Mouse (Mus musculus) ES-E14 (cell line): ENCODE measurements around the gene Cipc. TPM values are rescaled to one million over a fixed set of nuclear protein-coding genes. Genes with fewer than 3 reads are reported as not detected.

Source experiments
- DNase-seq: peaks from one replicate; pipeline ENCODE4 v3.0.0-alpha.2; 2013; ENCODE audit warnings: low read depth, low spot score
- H3K27ac ChIP-seq: 2 replicates; pipeline ENCODE4 v1.5.1; 2012; ENCODE audit warnings: low read depth, mild to moderate bottlenecking, low read length, moderate library complexity, mixed read lengths; ENCODE audit not compliant: poor library complexity, insufficient read depth, severe bottlenecking
- H3K36me3 ChIP-seq: 2 replicates; pipeline ENCODE4 v1.6.1; 2012; ENCODE audit warnings: mild to moderate bottlenecking, low read length, moderate library complexity, mixed read lengths; ENCODE audit not compliant: control insufficient read depth, poor library complexity, insufficient read depth, severe bottlenecking
- H3K4me1 ChIP-seq, 2 experiments: fragments of 150-350 bp in 1 of 2; sonication (generic) in 1 of 2; 2 replicates each; pipeline ENCODE4 v1.6.1; 2012; ENCODE audit warnings: low read length in 2 of 2, mild to moderate bottlenecking in 1 of 2, mixed read lengths in 1 of 2; ENCODE audit not compliant: control insufficient read depth in 2 of 2, insufficient read depth in 2 of 2, poor library complexity in 1 of 2
- H3K4me3 ChIP-seq, 2 experiments: fragments of 150-350 bp in 1 of 2; sonication (generic) in 1 of 2; 2 replicates each; pipeline ENCODE4 v1.5.1; 2012; ENCODE audit warnings: low read length in 2 of 2, low read depth in 1 of 2, mild to moderate bottlenecking in 1 of 2, mixed read lengths in 1 of 2; ENCODE audit not compliant: insufficient read depth in 1 of 2, poor library complexity in 1 of 2, severe bottlenecking in 1 of 2
- H3K9ac ChIP-seq: 2 replicates; pipeline ENCODE4 v1.6.1; 2012; ENCODE audit warnings: low read depth, mild to moderate bottlenecking, low read length, mixed read lengths; ENCODE audit not compliant: poor library complexity, insufficient read depth, severe bottlenecking
- H3K9me3 ChIP-seq: fragments of 150-350 bp; sonication (generic); 2 replicates; pipeline ENCODE4 v1.6.1; 2012; ENCODE audit warnings: low read depth, mild to moderate bottlenecking, low read length; ENCODE audit not compliant: control insufficient read depth, insufficient read depth
- CHD2 ChIP-seq: IDR thresholded peaks from 2 replicates; pipeline ENCODE4 v1.6.1; 2014; ENCODE audit warnings: mild to moderate bottlenecking, low read depth, low read length, inconsistent platforms
- HCFC1 ChIP-seq: IDR thresholded peaks from 2 replicates; pipeline ENCODE4 v1.6.1; 2012; ENCODE audit warnings: low read length, inconsistent platforms, borderline replicate concordance; ENCODE audit not compliant: insufficient read depth
- MAFK ChIP-seq: IDR thresholded peaks from 2 replicates; pipeline ENCODE4 v1.6.1; 2014; ENCODE audit warnings: mild to moderate bottlenecking, low read depth, low read length, inconsistent platforms; ENCODE audit not compliant: insufficient read depth
- ZC3H11A ChIP-seq: IDR thresholded peaks from 2 replicates; pipeline ENCODE4 v1.6.1; 2012; ENCODE audit warnings: low read depth, mild to moderate bottlenecking, inconsistent platforms, low read length, borderline replicate concordance
- ZNF384 ChIP-seq: IDR thresholded peaks from 2 replicates; pipeline ENCODE4 v1.6.1; 2012; ENCODE audit warnings: low read depth, low read length, inconsistent platforms
- in situ Hi-C, 2 experiments: fragments of 600-800 bp; cut with MboI; formaldehyde crosslinking; loops; one replicate each; pipeline ENCODE4 v1.15.1; 2025; ENCODE audit warnings: low sequenced_read_pairs in 2 of 2, inconsistent platforms in 1 of 2; ENCODE audit not compliant: unreplicated experiment in 2 of 2
- total RNA-seq: library from RNA; depleted of rRNA; stranded (reverse); fragments of 300-350 nt; gene quantifications from 2 replicates; pipeline ENCODE4 v1.2.3, GENCODE M21; 2012

Cipc gene
- total RNA-seq, 1 experiment, result 26.5 TPM

DNA sequence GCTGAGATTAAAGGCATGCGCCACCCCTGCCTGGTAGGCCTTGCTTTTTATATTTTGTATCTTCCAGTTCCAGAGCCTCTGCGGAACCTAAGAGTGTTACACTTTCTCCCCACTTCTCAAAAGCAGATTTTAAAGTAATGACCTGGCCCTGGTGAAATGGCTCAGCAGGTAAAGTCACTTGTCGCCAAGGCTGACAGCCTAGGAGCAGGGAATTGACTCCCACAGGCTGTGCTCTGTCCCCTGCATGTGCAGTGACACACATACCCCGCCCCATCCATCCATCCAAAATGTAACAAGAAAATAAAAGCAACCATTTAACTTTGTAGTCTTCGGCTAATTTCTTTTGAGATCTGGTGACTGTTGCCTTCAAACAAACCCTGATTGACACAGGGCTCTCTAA lies 12.8 kb downstream of the Cipc start:
- Histone ChIP-seq H3K27ac (no peak overlapping the region), H3K36me3 (peaks cover 45% of the 10 kb centered on the region)
- in situ Hi-C loops, result no loop called here

DNA sequence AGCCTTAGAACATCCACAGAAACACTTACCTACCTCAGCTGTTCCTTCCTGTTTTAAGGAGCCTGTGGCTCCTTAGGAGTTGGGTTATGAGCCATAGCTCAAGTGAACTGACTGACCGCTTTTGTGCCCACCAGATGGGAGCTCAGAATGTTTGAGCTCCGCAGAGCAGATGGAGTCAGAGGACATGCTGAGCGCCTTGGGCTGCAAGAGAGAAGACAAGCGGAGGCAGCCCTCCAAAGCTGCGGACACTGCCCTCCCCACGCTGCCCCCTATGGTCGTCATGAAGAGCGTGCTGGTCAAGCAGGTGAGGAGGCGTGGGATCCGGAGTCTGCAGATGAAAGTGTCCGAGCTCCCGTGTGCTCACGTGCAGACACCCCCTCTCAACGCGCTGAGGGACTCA lies 13.3 kb downstream of the Cipc start:
- Histone ChIP-seq H3K9me3 (0 out of 2 replicates have a peak, but pooled peaks cover 2% of the 10 kb centered on the region), H3K4me1 (no peaks in the 10 kb centered on the region), H3K36me3 (peaks cover 47% of the 10 kb centered on the region), H3K4me3 (no peak overlapping the region), H3K27ac (no peak overlapping the region), H3K9ac (no peak overlapping the region)
- no peak for TF ChIP-seq ZNF384
- TF ChIP-seq ZC3H11A, result no peak
- no peak for TF ChIP-seq CHD2
- TF ChIP-seq MAFK, result no peak
- TF ChIP-seq HCFC1, result no peak
- DNase-seq, result no peak
- in situ Hi-C loops, result no loop called here

More for the DNA sequence above, 12.8 kb downstream of the Cipc start:
- no peak overlapping the region for H3K4me3 ChIP-seq
- no peak for TF ChIP-seq ZNF384
- no peak for TF ChIP-seq CHD2
- no peak for TF ChIP-seq MAFK
- H3K9me3 ChIP-seq, result 0 out of 2 replicates have a peak, but pooled peaks cover 2% of the 10 kb centered on the region
- H3K4me1 ChIP-seq, result no peaks in the 10 kb centered on the region
- DNase-seq, result no peak
- no peak overlapping the region for H3K9ac ChIP-seq

DNA sequence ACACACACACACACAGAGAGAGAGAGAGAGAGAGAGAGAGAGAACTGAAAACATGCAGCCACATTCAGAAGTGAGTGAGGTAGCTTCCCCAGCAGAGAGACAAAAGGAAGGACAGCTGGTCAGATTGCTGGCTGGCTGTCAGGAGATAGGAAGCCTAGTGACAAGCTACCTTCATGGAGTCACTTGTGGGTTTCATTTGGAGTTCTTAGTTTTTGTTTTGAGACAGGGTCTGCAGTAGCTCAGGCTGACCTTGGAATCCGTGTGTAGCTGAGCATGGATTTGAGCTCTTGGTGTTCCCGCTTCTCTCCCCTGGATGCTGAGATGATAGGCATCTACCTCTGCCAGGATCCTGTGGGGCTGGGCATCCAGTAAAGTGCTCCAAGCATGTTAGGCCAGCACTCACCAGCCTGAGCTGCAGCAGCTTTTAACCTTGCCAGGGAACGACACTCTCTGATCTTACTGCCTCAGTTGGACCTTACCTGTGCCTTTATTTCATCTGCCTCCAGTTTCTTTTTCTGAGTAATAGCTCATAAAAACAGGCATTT lies 14.0 kb downstream of the Cipc start:
- peaks cover 41% of the 10 kb centered on the region for H3K36me3 ChIP-seq
- H3K9me3 ChIP-seq, result 0 out of 2 replicates have a peak, but pooled peaks cover 2% of the 10 kb centered on the region
- no peak for DNase-seq
- H3K27ac ChIP-seq, result no peak overlapping the region
- no peak overlapping the region for H3K9ac ChIP-seq
- H3K4me3 ChIP-seq, result no peak overlapping the region
- no peaks in the 10 kb centered on the region for H3K4me1 ChIP-seq
- in situ Hi-C loops, result no loop called here
- TF ChIP-seq HCFC1 (no peak), ZC3H11A (no peak)

DNA sequence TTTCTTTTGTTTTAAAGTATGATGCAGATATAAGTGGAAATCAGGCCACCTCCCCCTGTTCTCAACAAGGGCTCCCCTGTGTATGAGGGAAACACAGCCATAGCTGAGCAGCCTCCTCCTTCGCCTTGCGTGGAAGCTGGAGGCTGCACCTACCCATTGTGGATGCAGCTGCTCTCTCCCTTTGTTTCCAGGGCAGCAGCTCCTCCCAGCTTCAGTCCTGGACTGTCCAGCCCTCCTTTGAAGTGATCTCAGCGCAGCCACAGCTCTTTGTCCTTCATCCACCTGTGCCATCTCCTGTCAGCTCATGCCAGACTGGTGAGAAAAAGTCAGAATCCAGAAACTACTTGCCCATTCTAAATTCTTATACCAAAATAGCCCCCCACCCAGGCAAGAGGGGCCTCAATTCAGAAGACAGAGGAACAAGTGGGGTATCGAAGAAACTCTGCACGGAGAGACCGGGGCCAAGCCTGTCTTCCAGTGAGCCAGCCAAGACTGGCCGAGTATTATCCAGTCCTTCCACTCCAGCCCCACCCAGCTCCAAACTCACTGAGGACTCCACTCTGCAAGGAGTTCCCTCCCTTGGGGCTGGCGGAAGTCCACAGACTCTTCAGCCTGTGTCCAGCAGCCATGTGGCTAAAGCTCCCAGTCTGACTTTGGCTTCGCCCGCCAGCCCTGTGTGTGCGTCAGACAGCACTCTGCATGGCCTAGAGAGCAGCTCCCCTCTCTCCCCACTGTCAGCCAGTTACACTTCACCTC lies 14.9 kb downstream of the Cipc start:
- TF ChIP-seq CHD2, result no peak
- no peak for TF ChIP-seq ZNF384
- TF ChIP-seq MAFK, result no peak
- TF ChIP-seq ZC3H11A, result no peak
- TF ChIP-seq HCFC1, result no peak
- Histone ChIP-seq H3K27ac (no peak overlapping the region), H3K4me3 (no peak overlapping the region), H3K9me3 (0 out of 2 replicates have a peak, but pooled peaks cover 2% of the 10 kb centered on the region), H3K36me3 (peaks cover 38% of the 10 kb centered on the region), H3K4me1 (no peaks in the 10 kb centered on the region), H3K9ac (no peak overlapping the region)
- DNase-seq, result no peak
- in situ Hi-C loops, result no loop called here
